Mouse (Mus musculus) forebrain, embryonic 11.5 days (tissue): ENCODE results near the gene Hmga2. TPM values are rescaled to one million over a fixed set of nuclear protein-coding genes. Genes with fewer than 3 reads are reported as not detected.

Experiments
- ATAC-seq: fragments of 200-750 bp; cut with Nextera tagmentation; replicated peaks from 2 replicates; pipeline ENCODE4 v1.8.0; 2017; ENCODE audit warnings: moderate TSS enrichment; ENCODE audit not compliant: low FRiP score
- DNase-seq: peaks from one replicate; pipeline ENCODE4 v3.0.0-alpha.2; 2017; ENCODE audit warnings: low spot score
- H3K27ac ChIP-seq: fragments of 300-500 bp; sonication (generic); 2 replicates; pipeline ENCODE4 v1.5.1; 2014; ENCODE audit warnings: low read depth, low read length
- H3K27me3 ChIP-seq: fragments of 300-500 bp; sonication (generic); 2 replicates; pipeline ENCODE4 v1.6.1; 2014; ENCODE audit warnings: mild to moderate bottlenecking, low read length, mixed read lengths; ENCODE audit not compliant: control insufficient read depth, insufficient read depth
- H3K36me3 ChIP-seq: fragments of 300-500 bp; sonication (generic); 2 replicates; pipeline ENCODE4 v1.6.1; 2014; ENCODE audit warnings: mild to moderate bottlenecking, low read length, moderate library complexity, mixed read lengths; ENCODE audit not compliant: control insufficient read depth, insufficient read depth
- H3K4me1 ChIP-seq: fragments of 300-500 bp; sonication (generic); replicated peaks from 2 replicates; pipeline ENCODE4 v1.6.1; 2014; ENCODE audit warnings: low read length, mixed read lengths; ENCODE audit not compliant: control insufficient read depth, insufficient read depth
- H3K4me2 ChIP-seq: fragments of 300-500 bp; sonication (generic); 2 replicates; pipeline ENCODE4 v1.6.1; 2014; ENCODE audit warnings: low read depth, mild to moderate bottlenecking, low read length, moderate library complexity, mixed read lengths; ENCODE audit not compliant: severe bottlenecking
- H3K4me3 ChIP-seq: fragments of 300-500 bp; sonication (generic); 2 replicates; pipeline ENCODE4 v1.5.1; 2014; ENCODE audit warnings: low read depth, low read length
- H3K9ac ChIP-seq: fragments of 300-500 bp; sonication (generic); 2 replicates; pipeline ENCODE4 v1.6.1; 2014; ENCODE audit warnings: low read length
- H3K9me3 ChIP-seq: fragments of 300-500 bp; sonication (generic); 2 replicates; pipeline ENCODE4 v1.6.1; 2016; ENCODE audit warnings: low read length, mixed read lengths; ENCODE audit not compliant: control insufficient read depth
- WGBS: fragments of 180-500 bp; shearing (Covaris S2); extraction: QIAGEN DNeasy Blood & Tissue Kit; methylation state at CpG from one replicate; pipeline ENCODE4 v1.1.7; 2014; 5-methylcytosine and 5-hydroxymethylcytosine counted together
- polyA plus RNA-seq: library from polyadenylated mRNA; unstranded; fragments of >200 nt; fragmentation: Nextera tagmentation; extraction: Ambion mirVana; gene quantifications from 2 replicates; pipeline ENCODE4 v1.2.1, GENCODE M21; 2014

Hmga2 gene
- polyA plus RNA-seq, 1 experiment from 2014 or later: 91.9 TPM

- DNase-seq (peak; percentile 64), ATAC-seq (no peak)
- Histone ChIP-seq H3K9me3 (no peaks in the 10 kb centered on the region), H3K27me3 (no peaks in the 10 kb centered on the region), H3K9ac (peak overlapping the region; percentile 100), H3K4me2 (peak overlapping the region; percentile 88), H3K27ac (no peak overlapping the region), H3K4me1 (peaks cover 4% of the 10 kb centered on the region; the same call in 1 of the 2 replicates), H3K36me3 (no peaks in the 10 kb centered on the region), H3K4me3 (peak overlapping the region; percentile 90)
- under 1% methylated on average over 16 of the region's 16 CpGs for WGBS
These were observed 1.9 kb upstream of the Hmga2 start for GRCm38 (mm10) chr10:120478164-120478563.

DNA sequence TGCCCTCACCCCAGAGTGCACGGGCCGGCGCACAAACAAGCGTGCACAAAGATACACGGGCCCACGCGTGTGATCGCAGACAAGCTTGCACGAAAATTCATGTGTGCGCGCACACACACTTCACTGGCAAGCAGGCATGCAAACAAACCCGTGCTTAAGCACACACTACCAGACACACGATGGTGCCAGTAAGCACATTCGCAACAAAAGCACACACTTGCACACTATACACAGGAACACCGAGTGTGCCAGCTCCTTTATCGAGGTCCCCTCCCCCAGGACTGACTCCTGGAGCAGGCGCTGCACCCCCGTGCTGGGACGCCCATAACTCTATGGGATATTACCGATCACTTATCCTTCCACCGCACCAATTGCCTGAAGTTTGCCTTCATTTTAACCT lies 1.2 kb upstream of the Hmga2 start:
- H3K4me3 ChIP-seq: peak overlapping the region; percentile 90
- peaks cover 6% of the 10 kb centered on the region; the same call in 1 of the 2 replicates for H3K4me1 ChIP-seq
- H3K9me3 ChIP-seq: no peaks in the 10 kb centered on the region
- no peaks in the 10 kb centered on the region for H3K27me3 ChIP-seq
- no peaks in the 10 kb centered on the region for H3K36me3 ChIP-seq
- H3K27ac ChIP-seq: peak overlapping the region; percentile 96; the same call in 1 of the 2 replicates
- DNase-seq: peak; percentile 72
- H3K9ac ChIP-seq: peak overlapping the region; percentile 100
- 0 out of 2 replicates have a peak, but pooled peaks have one; percentile 0 for ATAC-seq
- peak overlapping the region; percentile 88 for H3K4me2 ChIP-seq
- 1% methylated on average over 21 of the region's 21 CpGs for WGBS

DNA sequence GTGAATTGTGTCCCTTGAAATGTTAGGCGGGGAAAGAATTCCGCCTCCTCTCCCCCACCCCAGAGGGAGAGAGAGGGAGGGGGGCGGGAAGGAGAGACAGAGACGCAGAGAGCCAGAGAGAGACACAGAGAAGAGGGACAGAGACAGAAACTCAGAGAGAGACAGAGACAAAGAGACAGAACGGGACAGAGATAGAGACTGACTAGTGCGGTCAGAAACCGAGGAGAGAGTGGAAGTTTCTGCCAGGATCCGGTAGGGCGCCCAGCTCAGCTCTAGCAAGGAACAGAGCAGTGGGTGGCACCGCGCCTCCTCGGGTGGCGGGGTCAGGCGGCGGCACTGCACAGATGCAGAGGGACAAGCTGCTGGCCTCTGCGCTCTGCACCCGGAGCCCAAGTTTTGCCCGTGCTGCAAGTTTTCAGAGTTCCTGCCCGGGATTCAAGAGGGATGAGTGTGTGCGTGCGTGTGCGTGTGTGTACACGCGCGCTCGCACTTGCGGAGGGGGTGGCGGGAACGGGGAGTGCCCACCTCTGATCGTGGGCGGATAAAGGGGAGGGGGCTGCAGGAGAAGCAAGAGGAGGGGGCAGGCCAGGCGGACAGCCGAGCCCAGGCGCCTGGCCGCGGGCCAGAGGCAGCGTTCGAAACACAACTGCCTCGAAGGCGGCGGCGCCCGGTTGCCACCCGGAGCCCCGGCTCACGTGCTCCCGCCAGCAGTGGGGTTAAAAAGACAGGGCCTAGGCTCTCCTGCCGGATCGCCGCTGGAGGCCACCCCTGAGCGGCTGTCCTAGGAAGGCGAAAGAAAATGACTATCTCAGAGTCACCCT lies 457 bp upstream of the Hmga2 start:
- peak overlapping the region; percentile 88 for H3K4me2 ChIP-seq
- peak overlapping the region; percentile 90 for H3K4me3 ChIP-seq
- under 1% methylated on average over 50 of the region's 52 CpGs for WGBS
- no peaks in the 10 kb centered on the region for H3K36me3 ChIP-seq
- H3K27ac ChIP-seq: peak overlapping the region; percentile 96
- ATAC-seq: peak; percentile 71
- H3K9ac ChIP-seq: peak overlapping the region; percentile 100
- no peaks in the 10 kb centered on the region for H3K9me3 ChIP-seq
- H3K4me1 ChIP-seq: peaks cover 6% of the 10 kb centered on the region; the same call in 1 of the 2 replicates
- peak; percentile 86 for DNase-seq
- no peaks in the 10 kb centered on the region for H3K27me3 ChIP-seq

DNA sequence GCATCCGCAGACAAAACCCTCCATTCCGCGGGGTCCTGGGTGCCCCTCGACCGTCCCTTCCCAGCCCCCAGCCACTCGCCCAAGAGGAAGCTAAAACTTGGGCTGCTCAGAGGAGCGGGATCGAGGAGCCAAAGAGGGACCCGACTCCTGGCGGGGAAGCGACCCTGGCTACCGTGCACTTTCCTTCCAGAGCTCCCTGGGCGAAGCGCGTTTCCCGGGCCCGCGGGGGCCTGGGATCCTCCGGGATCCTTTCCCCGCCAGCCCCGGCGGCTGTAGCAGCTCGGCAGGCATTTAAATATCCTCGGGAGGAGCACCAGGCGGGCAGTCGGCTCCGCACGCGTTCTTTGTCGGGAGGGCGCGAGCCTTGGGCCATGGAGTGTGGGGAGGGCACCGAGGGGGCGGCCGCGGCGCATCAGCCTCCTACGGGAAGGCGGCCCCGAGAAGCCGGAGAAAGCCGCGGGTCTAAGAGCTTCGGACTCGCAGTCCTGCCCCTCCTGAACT lies 1.2 kb downstream of the Hmga2 start:
- under 1% methylated on average over 45 of the region's 45 CpGs for WGBS

DNA sequence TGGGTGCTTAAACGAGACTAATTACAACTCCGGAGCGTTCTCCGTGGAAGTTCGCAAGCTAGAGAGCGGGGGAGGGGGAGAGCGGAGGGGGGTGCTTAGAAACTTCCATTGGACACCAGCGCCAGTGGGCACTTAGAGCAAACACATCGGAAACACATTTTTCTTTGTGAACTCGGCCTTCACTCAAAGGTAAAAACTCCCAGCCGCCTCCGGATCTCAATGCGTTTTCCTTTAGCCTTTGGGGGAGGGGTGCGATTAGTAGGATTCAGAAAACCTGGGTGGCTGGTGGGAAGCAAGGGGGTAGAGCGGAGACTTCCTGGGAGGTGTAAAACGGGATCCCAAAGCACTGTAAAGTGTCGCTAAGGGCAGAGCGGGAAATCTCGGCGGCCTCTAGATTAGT lies 2.0 kb downstream of the Hmga2 start:
- WGBS: under 1% methylated on average over 20 of the region's 20 CpGs
- peak overlapping the region; percentile 90 for H3K4me3 ChIP-seq
- peak overlapping the region; percentile 88 for H3K4me2 ChIP-seq
- H3K9ac ChIP-seq: peak overlapping the region; percentile 100
- H3K27ac ChIP-seq: peak overlapping the region; percentile 96
- peaks cover 5% of the 10 kb centered on the region for H3K36me3 ChIP-seq
- no peak for ATAC-seq
- no peaks in the 10 kb centered on the region for H3K9me3 ChIP-seq
- DNase-seq: peak; percentile 74
- no peaks in the 10 kb centered on the region for H3K27me3 ChIP-seq
- H3K4me1 ChIP-seq: peaks cover 6% of the 10 kb centered on the region; the same call in 1 of the 2 replicates

More for the DNA sequence above, 1.2 kb downstream of the Hmga2 start:
- peak overlapping the region; percentile 100 for H3K9ac ChIP-seq
- peaks cover 1% of the 10 kb centered on the region; the same call in 1 of the 2 replicates for H3K36me3 ChIP-seq
- H3K9me3 ChIP-seq: no peaks in the 10 kb centered on the region
- H3K4me3 ChIP-seq: peak overlapping the region; percentile 90
- H3K4me2 ChIP-seq: peak overlapping the region; percentile 88
- no peaks in the 10 kb centered on the region for H3K27me3 ChIP-seq
- DNase-seq (peak; percentile 78), ATAC-seq (0 out of 2 replicates have a peak, but pooled peaks have one; percentile 22)
- H3K4me1 ChIP-seq: peaks cover 6% of the 10 kb centered on the region; the same call in 1 of the 2 replicates
- H3K27ac ChIP-seq: peak overlapping the region; percentile 96

DNA sequence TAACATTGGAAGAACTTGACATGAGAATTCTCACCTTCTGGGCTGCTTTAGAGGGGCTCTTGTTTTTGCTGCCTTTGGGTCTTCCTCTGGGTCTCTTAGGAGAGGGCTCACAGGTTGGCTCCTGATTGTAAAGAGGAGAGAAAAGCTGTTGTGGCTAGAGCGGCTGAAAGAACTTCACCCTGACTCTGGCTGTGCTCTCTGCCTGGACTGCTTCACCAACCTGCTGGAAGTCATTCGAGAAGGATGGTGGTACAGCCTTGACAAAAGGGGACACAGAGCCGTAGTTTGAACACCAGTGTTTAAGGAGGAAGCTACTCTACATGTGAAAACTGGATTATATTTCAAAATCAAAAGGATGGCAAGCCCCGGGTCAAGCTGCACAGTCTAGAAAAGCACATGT lies 3.1 kb downstream of the Hmga2 start:
- peak overlapping the region; percentile 90 for H3K4me3 ChIP-seq
- H3K36me3 ChIP-seq: peaks cover 5% of the 10 kb centered on the region
- H3K27ac ChIP-seq: no peak overlapping the region
- DNase-seq: no peak
- H3K4me1 ChIP-seq: peaks cover 5% of the 10 kb centered on the region; the same call in 1 of the 2 replicates
- peak overlapping the region; percentile 100 for H3K9ac ChIP-seq
- ATAC-seq: no peak
- H3K9me3 ChIP-seq: no peaks in the 10 kb centered on the region
- H3K4me2 ChIP-seq: peak overlapping the region; percentile 88
- WGBS: 26% methylated on average over 4 of the region's 4 CpGs
- no peaks in the 10 kb centered on the region for H3K27me3 ChIP-seq

DNA sequence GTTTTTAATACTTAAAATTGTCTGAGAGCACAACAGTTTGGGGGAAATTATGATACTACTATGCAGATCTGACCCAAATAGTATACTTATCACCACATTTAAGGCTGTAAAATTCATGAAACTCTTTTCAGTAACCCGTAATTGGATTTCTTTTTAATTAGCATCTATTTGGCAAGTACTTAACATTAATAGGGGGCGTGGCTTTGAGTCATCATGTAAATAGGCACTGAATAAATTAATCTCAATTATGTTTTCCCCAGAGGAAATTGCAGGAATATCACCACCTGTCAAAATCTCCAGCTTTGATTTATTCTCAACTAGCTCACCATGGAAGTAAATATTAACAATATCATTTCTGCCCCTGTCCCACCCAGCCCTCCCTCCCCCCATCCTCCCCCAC lies 3.7 kb downstream of the Hmga2 start:
- H3K4me1 ChIP-seq: peaks cover 3% of the 10 kb centered on the region; the same call in 1 of the 2 replicates
- peak overlapping the region; percentile 88; the same call in 1 of the 2 replicates for H3K4me2 ChIP-seq
- WGBS: 52% methylated on average over 2 of the region's 2 CpGs
- DNase-seq: no peak
- H3K27ac ChIP-seq: no peak overlapping the region
- ATAC-seq: no peak
- H3K36me3 ChIP-seq: peaks cover 5% of the 10 kb centered on the region
- H3K27me3 ChIP-seq: no peaks in the 10 kb centered on the region
- no peak overlapping the region; the same call in 1 of the 2 replicates for H3K9ac ChIP-seq
- no peaks in the 10 kb centered on the region for H3K9me3 ChIP-seq
- H3K4me3 ChIP-seq: peak overlapping the region; percentile 90

GRCm38 (mm10) chr10:120465121-120465520 lies 11.1 kb downstream of the Hmga2 start:
- Histone ChIP-seq H3K27me3 (no peaks in the 10 kb centered on the region), H3K4me1 (no peaks in the 10 kb centered on the region; the same call in none of the 2 replicates), H3K9me3 (no peaks in the 10 kb centered on the region), H3K36me3 (peaks cover 4% of the 10 kb centered on the region), H3K4me2 (no peak overlapping the region), H3K9ac (no peak overlapping the region), H3K4me3 (no peak overlapping the region), H3K27ac (no peak overlapping the region)
- WGBS: 86% methylated on average over 5 of the region's 5 CpGs
- ATAC-seq (no peak), DNase-seq (no peak)
